Mouse (Mus musculus): ENCODE results near the gene Nutm2.
"Not testable (repeated sequence)": the region's sequence is repeated elsewhere in the genome, so short reads cannot be mapped to it uniquely, and the experiment has no call there.

Gene Nutm2

GRCm38 (mm10) chr13:50467007-50467406, at the start of gene Nutm2:
Nutm2 (plus strand) TSS chr13:50467307.
- no peak for DNase-seq (ENCODE audit: low read depth)

- peak; percentile 52 for DNase-seq (ENCODE audit: low read depth)
Observed at GRCm38 (mm10) chr13:50417389-50418183, 49.5 kb upstream of the Nutm2 start, which contains the start of gene Fbxw17. Fbxw17 (plus strand) TSS chr13:50417864.

GRCm38 (mm10) chr13:50418421-50418820, 48.7 kb upstream of the Nutm2 start:
- no peak for DNase-seq (ENCODE audit: low read depth)

- DNase-seq (ENCODE audit: low read depth) = no peak
Observed at GRCm38 (mm10) chr13:50423625-50424209, 43.4 kb upstream of the Nutm2 start.

GRCm38 (mm10) chr13:50424517-50424916, 42.6 kb upstream of the Nutm2 start:
- no peak for DNase-seq (ENCODE audit: low read depth)

GRCm38 (mm10) chr13:50426686-50427085, 40.4 kb upstream of the Nutm2 start:
- DNase-seq (ENCODE audit: low read depth) = no peak

DNA sequence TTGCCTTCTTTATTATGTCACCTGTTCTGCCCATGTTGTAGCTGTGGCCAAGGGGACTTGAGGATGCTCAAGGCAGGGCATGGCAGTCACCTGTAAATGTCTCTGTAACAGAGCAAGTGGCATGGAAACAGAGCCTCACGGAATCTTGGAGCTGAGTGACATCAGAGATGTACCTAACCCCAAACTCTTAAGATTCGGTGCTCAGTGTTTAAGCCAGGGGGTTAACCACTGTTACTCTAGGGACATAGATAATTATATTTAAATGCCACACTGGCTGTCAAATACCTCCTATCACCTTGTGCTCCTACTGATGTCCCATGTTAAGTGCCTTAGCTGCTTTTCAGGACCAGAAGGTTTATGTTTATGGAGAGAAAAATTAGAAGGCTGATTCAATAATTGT, 23.3 kb upstream of the Nutm2 start, which contains the start of gene Gm47429:
Gene Gm47429 (minus strand): TSS at position 101 of the 400 bp plus-strand sequence.
- no peak for DNase-seq (ENCODE audit: low read depth)

- DNase-seq (ENCODE audit: low read depth) = no peak
Observed at GRCm38 (mm10) chr13:50445261-50445660, 21.8 kb upstream of the Nutm2 start.

GRCm38 (mm10) chr13:50452266-50452665, 14.8 kb upstream of the Nutm2 start:
- DNase-seq (ENCODE audit: low read depth) = not testable (repeated sequence)

DNA sequence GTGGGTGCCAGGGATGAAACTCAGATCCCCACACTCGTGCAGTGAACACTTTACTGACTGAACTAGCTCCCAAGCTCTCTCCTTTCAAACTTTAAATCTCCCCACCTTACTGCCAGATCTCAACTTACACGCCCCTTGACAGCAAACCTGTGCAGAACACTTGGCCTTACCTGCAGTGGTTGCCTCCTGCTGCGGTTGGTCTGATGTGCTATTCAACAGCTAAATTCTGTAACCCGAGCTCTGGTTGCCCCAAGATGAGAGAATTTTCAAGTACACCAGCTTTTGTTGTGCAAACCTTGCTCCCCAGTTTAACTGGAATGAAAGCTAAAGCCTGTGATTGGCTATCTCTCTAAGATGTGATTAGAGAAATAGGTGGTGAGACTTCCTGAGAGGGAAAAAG, 13.7 kb upstream of the Nutm2 start:
- no peak for DNase-seq (ENCODE audit: low read depth)

DNA sequence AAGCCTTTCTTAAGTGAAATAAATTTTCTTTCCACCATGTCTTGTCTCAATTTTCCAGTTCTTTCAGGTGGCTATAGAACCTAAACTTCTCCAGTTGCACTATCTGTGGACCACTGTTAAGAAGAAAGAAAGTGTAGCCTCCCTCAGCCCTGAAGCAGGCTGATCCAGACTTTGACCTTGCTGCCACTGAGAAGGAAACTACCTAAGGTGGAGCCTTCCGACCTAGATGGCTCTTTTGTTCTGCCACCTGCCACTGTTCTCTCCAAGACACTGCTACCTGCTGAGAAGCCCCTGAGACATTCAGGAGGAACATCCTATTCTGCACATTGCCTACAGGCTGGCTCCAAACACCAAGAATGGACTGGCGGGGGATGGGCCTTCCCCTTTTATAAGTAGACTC, 6.7 kb upstream of the Nutm2 start:
- not testable (repeated sequence) for DNase-seq (ENCODE audit: low read depth)

DNA sequence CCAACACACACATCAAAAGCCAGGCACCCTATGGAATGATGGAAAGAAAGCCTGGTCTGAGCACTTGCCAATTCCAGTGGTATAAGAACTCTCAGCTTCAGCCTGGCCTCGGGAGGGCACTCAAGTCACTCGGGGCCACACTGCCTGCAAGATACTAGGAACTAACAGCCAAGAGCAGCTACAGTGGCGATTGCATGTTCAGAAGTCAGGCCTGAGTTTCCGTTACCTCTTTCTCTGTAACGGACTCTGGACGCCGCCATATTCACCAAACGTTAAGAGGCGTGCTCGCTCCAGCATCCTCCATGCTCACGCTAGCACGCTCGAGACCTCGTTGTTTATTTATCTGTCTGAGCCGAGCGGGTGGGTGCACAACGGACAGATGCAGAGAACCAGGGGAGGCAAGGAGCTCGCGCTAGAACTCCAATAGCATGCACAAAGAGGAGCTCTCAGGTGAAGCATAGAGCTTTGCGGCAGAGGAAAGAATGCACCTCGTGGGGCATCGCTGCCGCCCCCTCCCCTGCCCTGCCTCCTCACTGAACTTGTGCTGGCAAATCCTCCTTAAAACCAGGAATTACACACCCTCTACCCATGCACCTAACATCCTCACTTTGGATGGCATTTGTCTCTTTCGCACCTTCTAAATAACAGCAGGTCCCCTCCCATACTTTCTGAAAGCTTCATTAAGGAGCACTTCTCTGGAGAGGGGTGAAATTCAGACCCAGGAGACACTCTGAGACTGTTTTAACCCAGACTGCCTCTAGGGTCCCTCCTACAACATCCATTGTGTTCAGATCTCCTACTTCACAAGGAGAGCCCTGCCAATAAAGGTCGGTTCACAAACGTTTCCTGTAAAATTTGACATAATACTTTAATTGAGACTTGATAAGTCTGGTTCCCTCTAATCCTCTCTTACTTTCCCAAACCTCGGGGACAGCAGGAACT, 2.2 kb upstream of the Nutm2 start:
- no peak for DNase-seq (ENCODE audit: low read depth)

DNA sequence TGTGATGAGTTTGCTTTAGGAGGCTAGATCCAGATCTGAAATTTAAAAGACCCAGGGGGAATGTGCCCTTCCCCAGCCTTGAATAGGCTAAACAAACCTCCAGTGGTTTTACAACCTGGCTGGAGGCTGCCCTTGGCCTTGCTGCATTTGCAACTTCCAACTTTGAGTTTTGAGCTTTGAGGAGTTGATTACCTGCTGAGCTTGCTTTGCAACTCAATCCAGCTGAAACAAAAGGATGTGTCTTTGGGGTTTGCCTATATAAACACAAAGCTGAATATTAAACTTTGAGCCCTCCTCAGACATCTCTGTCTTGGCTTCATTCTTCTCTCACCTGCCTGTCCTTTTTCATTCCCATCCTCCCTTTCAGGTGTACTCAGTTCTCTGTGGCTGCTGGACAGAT, 21.4 kb downstream of the Nutm2 start:
- DNase-seq (ENCODE audit: low read depth) = not testable (repeated sequence)

GRCm38 (mm10) chr13:50510470-50511343, 43.6 kb downstream of the Nutm2 start:
- DNase-seq (ENCODE audit: low read depth) = not testable (repeated sequence)
